Mouse (Mus musculus) myocyte (in vitro differentiated cells): Measurements from ENCODE around the gene Ttc6. TPM values are rescaled to one million over a fixed set of nuclear protein-coding genes. Genes with fewer than 3 reads are reported as not detected.
A peak's percentile ranks its signal among the peaks of the same experiment; 100 is the strongest.

Experiments used
- H3K27me3 ChIP-seq: one replicate; pipeline ENCODE4 v1.6.1; 2011; ENCODE audit not compliant: control insufficient read depth, insufficient read depth, insufficient read length
- H3K36me3 ChIP-seq: one replicate; pipeline ENCODE4 v1.6.1; 2011; ENCODE audit not compliant: control insufficient read depth, insufficient read depth
- H3K4me2 ChIP-seq: one replicate; pipeline ENCODE4 v1.6.1; 2011; ENCODE audit warnings: low read depth, control low read depth
- H3K4me3 ChIP-seq: one replicate; pipeline ENCODE4 v1.5.1; 2011; ENCODE audit warnings: mild to moderate bottlenecking, control low read depth, moderate library complexity
- H3K79me2 ChIP-seq: one replicate; pipeline ENCODE4 v1.6.1; 2011; ENCODE audit not compliant: control insufficient read depth, insufficient read depth
- H3ac ChIP-seq: one replicate; pipeline ENCODE4 v1.6.1; 2011; ENCODE audit not compliant: control insufficient read depth, insufficient read length
- CEBPB ChIP-seq: IDR thresholded peaks from 2 replicates; pipeline ENCODE4 v1.6.1; 2011; ENCODE audit warnings: mild to moderate bottlenecking, moderate library complexity; ENCODE audit not compliant: poor library complexity, insufficient read depth, severe bottlenecking
- E2F4 ChIP-seq: IDR thresholded peaks from one replicate; pipeline ENCODE4 v1.6.1; 2011; ENCODE audit warnings: mild to moderate bottlenecking, control low read depth, moderate library complexity; ENCODE audit not compliant: insufficient read depth
- MAX ChIP-seq: IDR thresholded peaks from one replicate; pipeline ENCODE4 v1.6.1; 2011; ENCODE audit warnings: low read depth, mild to moderate bottlenecking, control low read depth
- MYOD1 ChIP-seq, 3 experiments: IDR thresholded peaks; one replicate each; pipeline ENCODE4 v1.6.1; 2011; ENCODE audit warnings: control low read depth in 2 of 3, low read depth in 2 of 3, mild to moderate bottlenecking in 2 of 3, moderate library complexity in 1 of 3; ENCODE audit not compliant: insufficient read length in 2 of 3, control insufficient read depth in 1 of 3
- MYOG ChIP-seq, 3 experiments: IDR thresholded peaks; one replicate each; pipeline ENCODE4 v1.6.1; 2011; ENCODE audit warnings: control low read depth in 2 of 3, low read depth in 2 of 3, mild to moderate bottlenecking in 2 of 3; ENCODE audit not compliant: insufficient read length in 2 of 3, control insufficient read depth in 1 of 3, insufficient read depth in 1 of 3
- POLR2A ChIP-seq: IDR thresholded peaks from one replicate; pipeline ENCODE4 v1.6.1; 2011; ENCODE audit warnings: low read depth, mild to moderate bottlenecking, control low read depth, moderate library complexity; ENCODE audit not compliant: insufficient read length
- POLR2AphosphoS2 ChIP-seq: IDR thresholded peaks from one replicate; pipeline ENCODE4 v1.6.1; 2011; ENCODE audit warnings: low read depth, control low read depth; ENCODE audit not compliant: insufficient read length
- REST ChIP-seq: IDR thresholded peaks from one replicate; pipeline ENCODE4 v1.6.1; 2011; ENCODE audit warnings: mild to moderate bottlenecking, control low read depth, moderate library complexity; ENCODE audit not compliant: insufficient read depth, insufficient read length
- SRF ChIP-seq: IDR thresholded peaks from one replicate; pipeline ENCODE4 v1.6.1; 2011; ENCODE audit warnings: low read depth; ENCODE audit not compliant: control insufficient read depth, insufficient read length
- TCF12 ChIP-seq: IDR thresholded peaks from one replicate; pipeline ENCODE4 v1.6.1; 2011; ENCODE audit warnings: mild to moderate bottlenecking, control low read depth; ENCODE audit not compliant: poor library complexity, insufficient read depth, severe bottlenecking
- TCF3 ChIP-seq: IDR thresholded peaks from one replicate; pipeline ENCODE4 v1.6.1; 2011; ENCODE audit warnings: low read depth, control low read depth; ENCODE audit not compliant: insufficient read length
- USF1 ChIP-seq: IDR thresholded peaks from one replicate; pipeline ENCODE4 v1.6.1; 2011; ENCODE audit warnings: low read depth, mild to moderate bottlenecking, control low read depth, moderate library complexity
- polyA plus RNA-seq: library from polyadenylated mRNA; unstranded; fragments of >200 nt; fragmentation: generic; extraction: Trizol; gene quantifications from one replicate; pipeline ENCODE4 v1.2.1, GENCODE M21; 2012; ENCODE audit warnings: missing spikeins

The Ttc6 gene
- polyA plus RNA-seq, 1 experiment, result not detected

DNA sequence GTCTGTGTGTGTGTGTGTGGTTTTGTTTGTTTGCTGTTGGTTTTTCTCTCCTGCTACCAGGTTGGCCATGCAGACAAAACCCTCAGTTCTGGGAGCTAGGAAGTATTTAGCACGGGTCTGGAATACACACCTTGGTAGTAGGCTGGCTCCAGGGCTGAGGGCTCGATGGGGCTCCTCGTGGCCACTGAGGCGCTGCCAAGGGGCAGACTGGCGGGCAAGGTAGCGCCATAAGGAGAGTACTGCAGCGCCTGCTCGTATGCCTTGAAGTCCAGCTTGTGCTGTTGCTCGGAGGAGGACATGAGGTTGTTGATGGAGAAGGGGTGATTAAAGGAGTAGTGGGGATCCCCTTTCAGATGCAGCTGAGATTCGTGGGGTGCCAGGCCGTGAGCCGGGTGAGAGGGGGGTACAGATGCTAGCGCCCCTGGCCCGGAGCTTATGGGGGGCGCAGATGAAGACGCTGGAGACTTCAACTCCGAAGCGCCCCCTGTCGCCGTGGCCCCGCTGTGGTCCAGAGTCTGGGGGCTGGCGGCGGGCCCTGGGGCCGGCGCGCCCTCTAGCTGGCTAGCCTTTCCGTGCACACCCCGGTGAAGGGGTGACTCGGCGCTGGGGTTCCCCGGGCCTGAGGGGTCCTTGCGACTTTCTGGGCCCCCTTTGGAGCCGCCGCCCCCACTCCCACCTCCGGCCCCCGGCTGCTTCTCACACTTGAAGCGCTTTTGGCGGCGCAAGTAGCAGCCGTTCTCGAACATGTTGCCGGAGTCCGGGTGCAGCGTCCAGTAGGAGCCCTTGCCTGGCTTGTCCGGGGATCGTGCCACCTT, 21.8 kb upstream of the Ttc6 start:
- peaks cover 10% of the 10 kb centered on the region for H3K27me3 ChIP-seq
- H3K4me3 ChIP-seq, result no peak overlapping the region
- H3K79me2 ChIP-seq, result no peaks in the 10 kb centered on the region
- no peaks in the 10 kb centered on the region for H3K36me3 ChIP-seq
- TF ChIP-seq POLR2A (no peak), REST (no peak), USF1 (no peak), TCF12 (no peak), SRF (no peak), MYOD1 (IDR thresholded peaks at IDR 0.05; ENCODE audit: control insufficient read depth in 1 of 3, insufficient read length in 2 of 3, low read depth in 2 of 3) (no peak), MAX (no peak)
- H3K4me2 ChIP-seq, result no peak overlapping the region
- no peak overlapping the region for H3ac ChIP-seq

- Histone ChIP-seq H3K79me2 (no peaks in the 10 kb centered on the region), H3K4me2 (no peak overlapping the region), H3K4me3 (no peak overlapping the region), H3ac (no peak overlapping the region), H3K27me3 (peaks cover 10% of the 10 kb centered on the region), H3K36me3 (no peaks in the 10 kb centered on the region)
- TF ChIP-seq POLR2AphosphoS2, result no peak
- no peak for TF ChIP-seq E2F4
- TF ChIP-seq REST, result no peak
- no peak for TF ChIP-seq SRF
- TF ChIP-seq MAX, result no peak
- TF ChIP-seq MYOD1 (IDR thresholded peaks at IDR 0.05; ENCODE audit: control insufficient read depth in 1 of 3, insufficient read length in 2 of 3, low read depth in 2 of 3), result no peak
- no peak for TF ChIP-seq POLR2A
- no peak for TF ChIP-seq TCF3
- no peak for TF ChIP-seq MYOG (IDR thresholded peaks at IDR 0.05; ENCODE audit: control insufficient read depth in 1 of 3, insufficient read depth in 1 of 3, insufficient read length in 2 of 3, low read depth in 2 of 3)
Measured at GRCm38 (mm10) chr12:57542746-57543626, 20.9 kb upstream of the Ttc6 start.

GRCm38 (mm10) chr12:57543627-57543991, 20.3 kb upstream of the Ttc6 start:
- H3K4me3 ChIP-seq, result no peak overlapping the region

GRCm38 (mm10) chr12:57544641-57545370, 19.1 kb upstream of the Ttc6 start:
- Histone ChIP-seq H3K4me3 (no peak overlapping the region), H3K79me2 (no peaks in the 10 kb centered on the region), H3K36me3 (no peaks in the 10 kb centered on the region), H3K4me2 (peak overlapping the region; percentile 18), H3ac (no peak overlapping the region), H3K27me3 (no peaks in the 10 kb centered on the region)
- TF ChIP-seq SRF, result no peak
- no peak for TF ChIP-seq TCF12
- no peak for TF ChIP-seq CEBPB
- TF ChIP-seq E2F4, result no peak
- TF ChIP-seq POLR2A, result no peak
- TF ChIP-seq USF1, result no peak
- no peak for TF ChIP-seq POLR2AphosphoS2
- no peak for TF ChIP-seq TCF3
- TF ChIP-seq MYOD1 (IDR thresholded peaks at IDR 0.05; ENCODE audit: control insufficient read depth in 1 of 3, insufficient read length in 2 of 3, low read depth in 2 of 3), result no peak
- TF ChIP-seq MYOG (IDR thresholded peaks at IDR 0.05; ENCODE audit: control insufficient read depth in 1 of 3, insufficient read depth in 1 of 3, insufficient read length in 2 of 3, low read depth in 2 of 3), result no peak
- no peak for TF ChIP-seq MAX
- no peak for TF ChIP-seq REST

More at GRCm38 (mm10) chr12:57543627-57543991, 20.3 kb upstream of the Ttc6 start:
- Histone ChIP-seq H3K36me3 (no peaks in the 10 kb centered on the region), H3K4me2 (no peak overlapping the region), H3ac (no peak overlapping the region), H3K27me3 (peaks cover 7% of the 10 kb centered on the region), H3K79me2 (no peaks in the 10 kb centered on the region)
- no peak for TF ChIP-seq TCF12
- no peak for TF ChIP-seq SRF
- no peak for TF ChIP-seq POLR2AphosphoS2
- no peak for TF ChIP-seq MYOG (IDR thresholded peaks at IDR 0.05; ENCODE audit: control insufficient read depth in 1 of 3, insufficient read depth in 1 of 3, insufficient read length in 2 of 3, low read depth in 2 of 3)
- TF ChIP-seq REST, result no peak
- no peak for TF ChIP-seq USF1
- no peak for TF ChIP-seq MAX
- TF ChIP-seq POLR2A, result no peak
- TF ChIP-seq MYOD1 (IDR thresholded peaks at IDR 0.05; ENCODE audit: control insufficient read depth in 1 of 3, insufficient read length in 2 of 3, low read depth in 2 of 3), result no peak
- TF ChIP-seq TCF3, result no peak
